8 mouse cellular contexts compared by ENCODE assay signal in the genomic region with DNA sequence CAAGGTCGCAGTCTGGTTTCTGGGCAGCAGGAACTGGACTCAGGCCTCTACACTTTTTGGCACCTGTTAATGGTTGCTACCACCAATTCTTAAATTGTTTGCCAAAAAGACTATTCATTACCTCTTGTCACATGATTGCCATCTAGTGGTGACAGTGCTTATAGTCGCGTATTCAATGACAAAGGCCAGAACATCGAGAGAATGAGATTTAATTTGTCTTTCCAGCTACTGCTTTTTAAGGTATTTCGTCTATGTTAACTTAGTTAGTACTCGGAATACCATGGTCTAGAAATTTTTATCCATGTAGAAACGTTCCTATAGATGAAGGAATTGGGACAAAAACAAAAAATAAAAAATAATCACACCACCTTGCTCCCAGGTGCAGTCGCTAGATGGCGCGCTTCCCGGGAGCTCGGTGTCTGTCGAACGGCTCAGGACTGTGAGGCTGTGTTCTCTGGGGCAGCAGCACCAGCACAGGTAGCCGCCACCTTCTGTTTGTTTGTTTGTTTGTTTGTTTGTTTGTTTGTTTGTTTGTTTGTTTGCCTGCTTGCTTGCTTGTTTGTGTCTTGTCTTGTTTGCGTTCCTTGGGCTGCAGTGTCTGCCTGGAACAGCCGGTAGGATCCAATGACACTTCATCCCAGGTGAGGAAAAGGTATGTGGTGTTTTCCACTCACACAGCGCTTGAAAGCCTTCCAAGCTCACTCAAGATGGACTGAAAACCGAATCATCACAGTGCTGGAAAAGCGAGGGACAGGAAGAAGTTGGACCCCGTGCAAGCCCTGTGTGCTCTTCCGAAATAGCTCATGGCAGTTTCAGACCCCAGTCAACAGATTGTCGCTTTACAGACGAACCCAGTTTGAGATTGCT.
DNase-seq lines count a peak whose midpoint lies in the region; ATAC-seq and TF ChIP-seq lines count a peak whose summit lies in the region.

No protein-coding gene starts in this region.

- DNase-seq in adipocyte (ENCODE audit: low spot score) = peak; percentile 70
- peak; percentile 72 to 76 for DNase-seq in cerebellum, postnatal 36 days
- peak; percentile 28 to 41 for DNase-seq in frontal cortex, postnatal 25 days (ENCODE audit: low spot score in 2 of 2)
- peak; percentile 81 for DNase-seq in induced T-regulatory cell, adult 2 months (ENCODE audit: low read depth)
- peak; percentile 57 to 59 for DNase-seq in left cerebral cortex, adult 2 months (ENCODE audit: extremely low spot score in 1 of 2, low spot score in 2 of 2)
- peak; percentile 51 to 65 for DNase-seq in lung, postnatal 4 days
- DNase-seq in right cerebral cortex, postnatal 10 days (ENCODE audit: low spot score in 2 of 2) = peak; percentile 80 to 81

- peak; percentile 75 for TF ChIP-seq CTCF in left cerebral cortex, adult 2 months (IDR thresholded peaks at IDR 0.05)

- H3K4me3 ChIP-seq in left cerebral cortex, adult 2 months = peak overlapping the region; percentile 37

- intact Hi-C loops in left cerebral cortex, adult 2 months (cut with DNase I) = loop anchor here (2.0 to 5.0 kb wide), 3 partner anchors 35 to 204 kb away; no protein-coding TSS in a partner anchor

- no peak overlapping the region for H3K27ac ChIP-seq in left cerebral cortex, adult 2 months

- ATAC-seq in monocyte, adult 5-6 weeks (replicated peaks; ENCODE audit: insufficient number of reproducible peaks, low FRiP score, low TSS enrichment, poor library complexity, severe bottlenecking) = no peak
